Mouse (Mus musculus): ENCODE measurements around the gene Rell1. TPM values are rescaled to one million over a fixed set of nuclear protein-coding genes. Genes with fewer than 3 reads are reported as not detected.

Gene Rell1
- polyA plus RNA-seq, 1 experiment from 2014 or later, result 8.5 TPM

DNA sequence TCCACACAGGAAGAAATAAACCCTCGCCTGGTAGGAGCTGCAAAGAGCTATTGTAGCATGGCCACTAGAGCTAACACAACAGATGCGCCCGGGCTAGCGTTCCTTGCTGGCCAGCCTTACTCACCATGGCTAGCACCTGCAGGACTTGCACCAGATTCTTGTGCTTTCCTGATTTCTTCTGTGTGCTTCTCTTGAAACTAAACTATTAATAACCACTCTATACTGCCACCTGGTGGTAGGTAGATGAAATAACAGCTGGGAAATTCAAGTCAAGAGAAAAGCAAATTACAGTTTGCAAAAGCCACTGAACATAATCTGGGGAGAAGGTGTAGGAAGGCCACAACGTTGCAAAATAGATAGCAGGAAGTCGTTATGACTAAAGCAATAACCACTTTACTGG, 82.0 kb downstream of the Rell1 start:
- 19% methylated on average over 6 of the region's 6 CpGs for WGBS (ENCODE audit: insufficient replicate concordance)
- no peaks in the 10 kb centered on the region for H3K4me1 ChIP-seq
- no peak overlapping the region for H3K27ac ChIP-seq
- H3K9ac ChIP-seq, result no peak overlapping the region
- no peaks in the 10 kb centered on the region for H3K9me3 ChIP-seq (replicated peaks)
- H3K4me3 ChIP-seq, result no peak overlapping the region
- ATAC-seq, result no peak
- H3K27me3 ChIP-seq (replicated peaks), result no peaks in the 10 kb centered on the region
- H3K4me2 ChIP-seq, result no peak overlapping the region
- no peaks in the 10 kb centered on the region for H3K36me3 ChIP-seq

DNA sequence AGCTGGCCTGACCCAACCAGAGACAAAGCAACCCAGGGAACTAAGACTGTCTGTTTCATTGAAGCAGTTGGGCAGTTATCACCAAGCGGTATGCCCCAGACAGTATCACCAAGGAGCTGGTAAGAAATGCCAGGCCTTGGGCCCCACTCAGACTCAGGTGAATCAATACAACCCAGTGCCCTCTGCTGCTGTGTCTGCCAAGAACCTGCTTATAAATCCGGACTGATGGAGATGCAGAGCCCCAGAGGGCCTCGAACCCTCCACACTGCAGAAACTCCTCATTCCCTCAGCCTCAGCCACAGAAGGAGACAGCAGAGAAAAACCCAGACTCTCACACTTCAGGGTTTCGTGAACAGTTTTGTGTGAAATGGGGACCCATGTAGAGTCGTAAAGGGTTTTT, 82.4 kb downstream of the Rell1 start:
- Histone ChIP-seq H3K4me2 (no peak overlapping the region), H3K4me3 (no peak overlapping the region), H3K4me1 (no peaks in the 10 kb centered on the region), H3K27ac (no peak overlapping the region), H3K9me3 (replicated peaks) (no peaks in the 10 kb centered on the region), H3K36me3 (no peaks in the 10 kb centered on the region), H3K27me3 (replicated peaks) (no peaks in the 10 kb centered on the region), H3K9ac (no peak overlapping the region)
- ATAC-seq, result no peak
- 69% methylated on average over 5 of the region's 5 CpGs for WGBS (ENCODE audit: insufficient replicate concordance)

DNA sequence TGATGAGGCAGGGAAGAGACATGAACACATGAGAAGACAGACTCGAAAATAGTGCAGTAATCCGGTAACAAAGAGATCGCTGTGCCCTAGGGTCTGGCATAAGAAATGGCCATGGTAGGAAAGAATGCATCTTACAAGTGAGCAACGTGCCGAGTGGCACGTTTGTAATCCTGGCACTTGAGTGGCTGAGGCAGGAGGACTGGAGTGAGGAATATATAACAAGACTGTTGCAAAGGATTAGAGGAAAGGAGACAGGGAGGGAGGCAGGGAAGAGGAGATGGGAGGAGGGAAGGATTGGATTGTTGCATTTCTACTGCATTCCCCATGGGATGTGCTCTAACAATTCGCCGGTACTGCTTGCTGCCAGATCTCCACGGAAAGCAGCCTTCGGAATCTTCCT, 89.7 kb downstream of the Rell1 start:
- Histone ChIP-seq H3K4me2 (no peak overlapping the region), H3K36me3 (no peaks in the 10 kb centered on the region), H3K27me3 (replicated peaks) (no peaks in the 10 kb centered on the region), H3K4me3 (no peak overlapping the region), H3K9me3 (replicated peaks) (no peaks in the 10 kb centered on the region), H3K27ac (no peak overlapping the region), H3K9ac (no peak overlapping the region), H3K4me1 (no peaks in the 10 kb centered on the region)
- 71% methylated on average over 10 of the region's 10 CpGs for WGBS (ENCODE audit: insufficient replicate concordance)
- no peak for ATAC-seq

DNA sequence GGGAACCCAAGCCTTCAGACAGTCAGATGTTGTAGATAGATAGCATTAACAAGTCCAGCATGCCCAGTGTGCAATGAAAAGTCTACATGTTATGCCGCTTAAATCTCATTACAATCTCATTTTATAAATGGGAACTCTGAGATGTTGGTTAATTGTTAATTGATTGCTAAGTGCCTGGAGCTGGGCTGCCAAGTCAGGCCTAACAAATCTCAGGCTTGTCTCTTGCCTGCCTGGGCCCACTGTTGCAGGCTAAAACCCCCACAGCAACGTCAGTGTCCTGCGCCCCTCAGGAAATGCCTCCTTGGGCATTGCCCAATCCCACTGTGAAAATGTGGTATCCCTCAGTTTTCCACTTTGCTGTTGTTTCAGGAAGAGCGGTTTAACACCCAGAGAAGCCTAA, 92.6 kb downstream of the Rell1 start:
- no peak for ATAC-seq
- WGBS (ENCODE audit: insufficient replicate concordance), result 70% methylated on average over 4 of the region's 4 CpGs
- H3K36me3 ChIP-seq, result no peaks in the 10 kb centered on the region
- H3K4me3 ChIP-seq, result no peak overlapping the region
- no peaks in the 10 kb centered on the region for H3K4me1 ChIP-seq
- no peaks in the 10 kb centered on the region for H3K27me3 ChIP-seq (replicated peaks)
- no peak overlapping the region for H3K4me2 ChIP-seq
- no peaks in the 10 kb centered on the region for H3K9me3 ChIP-seq (replicated peaks)
- no peak overlapping the region for H3K9ac ChIP-seq
- H3K27ac ChIP-seq, result no peak overlapping the region

DNA sequence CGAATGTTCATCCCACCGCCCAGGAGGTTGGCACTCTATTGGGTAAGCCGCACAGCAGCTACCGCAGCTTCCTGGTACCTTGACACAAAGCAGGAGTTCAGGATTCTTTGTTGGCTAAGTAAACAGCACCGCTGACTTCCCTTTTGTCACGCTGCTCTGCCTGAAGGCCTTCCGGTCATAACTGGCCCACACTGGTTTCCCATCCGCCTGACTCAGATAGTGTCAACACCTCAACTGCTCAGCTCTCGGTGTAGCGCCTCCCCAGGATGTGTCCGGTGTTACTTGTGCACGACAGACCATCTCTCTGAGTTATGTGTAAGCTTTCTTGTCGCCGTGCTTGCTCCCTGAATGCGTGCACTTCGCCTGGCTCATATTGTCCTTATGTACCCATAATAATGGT, 93.8 kb downstream of the Rell1 start:
- Histone ChIP-seq H3K9ac (no peak overlapping the region), H3K9me3 (replicated peaks) (no peaks in the 10 kb centered on the region), H3K4me2 (no peak overlapping the region), H3K27me3 (replicated peaks) (no peaks in the 10 kb centered on the region), H3K27ac (no peak overlapping the region), H3K4me1 (no peaks in the 10 kb centered on the region), H3K36me3 (no peaks in the 10 kb centered on the region), H3K4me3 (no peak overlapping the region)
- WGBS (ENCODE audit: insufficient replicate concordance), result 61% methylated on average over 16 of the region's 16 CpGs
- peak; percentile 76 for ATAC-seq

DNA sequence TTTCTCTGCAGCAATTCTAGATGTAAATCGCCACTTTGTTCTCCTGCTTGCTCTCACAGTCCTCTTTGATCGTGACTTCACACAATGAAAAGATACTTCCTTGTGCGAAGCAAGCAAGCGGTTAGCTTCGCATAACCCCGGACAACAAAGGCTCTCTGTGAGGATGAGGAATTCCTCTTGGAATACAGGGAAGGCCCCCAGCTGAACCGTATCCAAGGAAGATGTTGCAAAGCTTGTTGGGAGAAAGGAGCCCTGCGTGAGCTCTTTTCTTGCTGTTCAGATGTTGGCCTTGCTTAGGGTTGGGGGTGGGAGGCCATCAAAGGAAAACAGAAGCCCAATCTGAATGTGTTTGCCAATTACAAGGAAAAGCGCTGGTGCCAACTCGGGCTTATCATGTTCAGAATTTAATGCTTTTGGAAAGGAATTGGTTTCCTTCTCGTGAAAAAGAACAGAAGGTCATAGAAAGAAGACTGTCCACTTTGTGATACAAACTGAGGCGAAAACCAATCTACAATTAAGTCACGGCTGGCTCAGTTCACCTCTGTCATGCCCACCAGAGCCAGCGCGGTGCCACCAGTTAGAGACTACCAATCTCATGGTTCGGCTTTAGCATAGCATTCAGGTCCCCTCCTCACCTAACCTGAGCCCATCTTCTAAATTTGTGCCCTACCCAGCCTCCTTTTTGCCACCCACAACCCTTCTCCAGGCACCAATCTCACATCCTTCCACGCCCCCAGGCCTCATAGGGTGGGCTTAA, 96.3 kb downstream of the Rell1 start:
- no peak overlapping the region for H3K9ac ChIP-seq
- no peaks in the 10 kb centered on the region for H3K4me1 ChIP-seq
- WGBS (ENCODE audit: insufficient replicate concordance), result 70% methylated on average over 17 of the region's 17 CpGs
- H3K4me3 ChIP-seq, result no peak overlapping the region
- no peak overlapping the region for H3K27ac ChIP-seq
- H3K36me3 ChIP-seq, result no peaks in the 10 kb centered on the region
- no peaks in the 10 kb centered on the region for H3K27me3 ChIP-seq (replicated peaks)
- no peak for ATAC-seq
- no peak overlapping the region for H3K4me2 ChIP-seq
- no peaks in the 10 kb centered on the region for H3K9me3 ChIP-seq (replicated peaks)

DNA sequence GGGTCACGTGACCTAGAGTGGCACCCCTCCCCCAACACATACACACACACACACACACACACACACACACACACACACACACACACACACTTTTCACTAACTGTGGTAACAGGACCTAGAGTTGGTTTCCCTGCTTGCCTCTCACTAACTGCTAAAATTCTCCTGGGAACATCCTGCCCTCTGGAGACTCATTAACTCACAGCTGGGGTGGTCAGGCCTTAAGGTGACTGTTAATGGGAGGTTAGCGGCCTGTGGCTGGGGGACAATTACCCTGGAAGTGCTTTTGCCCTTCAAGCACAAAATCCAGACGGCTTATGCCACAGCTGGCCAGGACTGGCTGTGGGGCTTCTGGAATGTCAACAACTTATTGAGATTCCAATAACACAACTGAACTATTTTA, 101.3 kb downstream of the Rell1 start:
- 0 out of 2 replicates have a peak, but pooled peaks have one; percentile 4 for ATAC-seq
- WGBS (ENCODE audit: insufficient replicate concordance), result 40% methylated on average over 3 of the region's 3 CpGs

DNA sequence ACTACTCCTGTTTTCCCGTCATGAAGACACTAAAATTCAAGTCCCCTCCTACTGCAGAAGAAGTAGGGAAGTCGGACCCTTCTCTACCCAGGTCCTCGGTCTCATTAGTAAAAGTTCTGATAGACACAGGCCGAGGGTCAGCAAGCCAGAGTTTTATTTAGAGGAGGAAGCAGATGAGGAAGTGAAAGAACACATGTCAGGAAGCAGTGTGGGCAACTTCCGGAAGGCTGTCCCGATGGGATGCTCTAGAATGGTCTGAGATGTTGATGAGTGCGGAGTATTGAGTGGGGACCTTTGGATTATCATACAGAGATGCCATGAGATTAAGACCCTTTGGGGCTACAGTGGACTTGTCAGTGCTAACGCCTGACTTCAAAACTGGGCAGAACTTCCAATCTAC, 109.8 kb downstream of the Rell1 start:
- no peak overlapping the region for H3K4me2 ChIP-seq
- no peak overlapping the region for H3K27ac ChIP-seq
- no peaks in the 10 kb centered on the region for H3K36me3 ChIP-seq
- H3K9me3 ChIP-seq (replicated peaks), result no peaks in the 10 kb centered on the region
- no peak for ATAC-seq
- H3K4me3 ChIP-seq, result no peak overlapping the region
- H3K4me1 ChIP-seq, result no peaks in the 10 kb centered on the region
- H3K9ac ChIP-seq, result no peak overlapping the region
- H3K27me3 ChIP-seq (replicated peaks), result no peaks in the 10 kb centered on the region
- WGBS (ENCODE audit: insufficient replicate concordance), result 40% methylated on average over 8 of the region's 8 CpGs

More for the DNA sequence above, 101.3 kb downstream of the Rell1 start:
- no peaks in the 10 kb centered on the region for H3K9me3 ChIP-seq (replicated peaks)
- no peak overlapping the region for H3K4me2 ChIP-seq
- no peaks in the 10 kb centered on the region for H3K36me3 ChIP-seq
- no peak overlapping the region for H3K4me3 ChIP-seq
- no peak overlapping the region for H3K9ac ChIP-seq
- no peaks in the 10 kb centered on the region for H3K27me3 ChIP-seq (replicated peaks)
- H3K27ac ChIP-seq, result no peak overlapping the region
- no peaks in the 10 kb centered on the region for H3K4me1 ChIP-seq

Other genes starting within 250 kb of the Rell1 start
- gene 0610040J01Rik, start 156.5 kb downstream of the Rell1 start, polyA plus RNA-seq (2016; fragmentation: Nextera tagmentation; extraction: Ambion mirVana), result 13.5 and 16.2 TPM in 2 replicates
- gene Pgm2, start 124.1 kb upstream of the Rell1 start, polyA plus RNA-seq (2016; fragmentation: Nextera tagmentation; extraction: Ambion mirVana), result 32.3 and 34.3 TPM in 2 replicates
- gene Tbc1d1, start 187.4 kb upstream of the Rell1 start, polyA plus RNA-seq (2016; fragmentation: Nextera tagmentation; extraction: Ambion mirVana), result 13.2 and 13.8 TPM in 2 replicates

All from liver, embryonic 12.5 days (tissue).